Mouse (Mus musculus): Measurements from ENCODE around the gene Stradb.
"Not testable (repeated sequence)": the region's sequence is repeated elsewhere in the genome, so short reads cannot be mapped to it uniquely, and the experiment has no call there.

Gene Stradb

GRCm38 (mm10) chr1:58973366-58974221 is at the start of gene Stradb, which contains the start of gene Trak2:
Stradb (plus strand) TSS chr1:58973522.
Trak2 (minus strand) TSS chr1:58973430.
- DNase-seq (ENCODE audit: low spot score), result peak; percentile 94

GRCm38 (mm10) chr1:58926664-58927063 is 46.7 kb upstream of the Stradb start:
- DNase-seq (ENCODE audit: low spot score), result no peak

- DNase-seq (ENCODE audit: low spot score), result no peak
Measured at GRCm38 (mm10) chr1:58936746-58937605, 36.3 kb upstream of the Stradb start.

- DNase-seq (ENCODE audit: low spot score), result no peak
Measured at GRCm38 (mm10) chr1:58937606-58938099, 35.7 kb upstream of the Stradb start.

GRCm38 (mm10) chr1:58945523-58945922 is 27.8 kb upstream of the Stradb start:
- DNase-seq (ENCODE audit: low spot score), result peak; percentile 63

- DNase-seq (ENCODE audit: low spot score), result no peak
Measured at GRCm38 (mm10) chr1:58945960-58946670, 27.2 kb upstream of the Stradb start.

- DNase-seq (ENCODE audit: low spot score), result no peak
Measured at GRCm38 (mm10) chr1:58946718-58947117, 26.6 kb upstream of the Stradb start.

- DNase-seq (ENCODE audit: low spot score), result no peak
Measured at GRCm38 (mm10) chr1:58949561-58950106, 23.7 kb upstream of the Stradb start.

- peak; percentile 48 for DNase-seq (ENCODE audit: low spot score)
Measured at GRCm38 (mm10) chr1:58950899-58951648, 22.2 kb upstream of the Stradb start.

- DNase-seq (ENCODE audit: low spot score), result no peak
Measured at GRCm38 (mm10) chr1:58951841-58952240, 21.5 kb upstream of the Stradb start.

- DNase-seq (ENCODE audit: low spot score), result no peak
Measured at GRCm38 (mm10) chr1:58952526-58952925, 20.8 kb upstream of the Stradb start.

- no peak for DNase-seq (ENCODE audit: low spot score)
Measured at GRCm38 (mm10) chr1:58952997-58953396, 20.3 kb upstream of the Stradb start.

GRCm38 (mm10) chr1:58953686-58954434 is 19.5 kb upstream of the Stradb start:
- DNase-seq (ENCODE audit: low spot score), result no peak

- DNase-seq (ENCODE audit: low spot score), result no peak
Measured at GRCm38 (mm10) chr1:58954578-58955410, 18.5 kb upstream of the Stradb start.

- DNase-seq (ENCODE audit: low spot score), result no peak
Measured at GRCm38 (mm10) chr1:58955716-58956115, 17.6 kb upstream of the Stradb start.

GRCm38 (mm10) chr1:58956229-58956628 is 17.1 kb upstream of the Stradb start:
- no peak for DNase-seq (ENCODE audit: low spot score)

GRCm38 (mm10) chr1:58957931-58958330 is 15.4 kb upstream of the Stradb start:
- no peak for DNase-seq (ENCODE audit: low spot score)

GRCm38 (mm10) chr1:58958789-58959526 is 14.4 kb upstream of the Stradb start:
- DNase-seq (ENCODE audit: low spot score), result not testable (repeated sequence)

- no peak for DNase-seq (ENCODE audit: low spot score)
Measured at GRCm38 (mm10) chr1:58959682-58960081, 13.6 kb upstream of the Stradb start.

Measured in ovary, adult 18-20 months (tissue).